Comparison of ENCODE assay signal across 8 mouse cellular contexts in the genomic region with DNA sequence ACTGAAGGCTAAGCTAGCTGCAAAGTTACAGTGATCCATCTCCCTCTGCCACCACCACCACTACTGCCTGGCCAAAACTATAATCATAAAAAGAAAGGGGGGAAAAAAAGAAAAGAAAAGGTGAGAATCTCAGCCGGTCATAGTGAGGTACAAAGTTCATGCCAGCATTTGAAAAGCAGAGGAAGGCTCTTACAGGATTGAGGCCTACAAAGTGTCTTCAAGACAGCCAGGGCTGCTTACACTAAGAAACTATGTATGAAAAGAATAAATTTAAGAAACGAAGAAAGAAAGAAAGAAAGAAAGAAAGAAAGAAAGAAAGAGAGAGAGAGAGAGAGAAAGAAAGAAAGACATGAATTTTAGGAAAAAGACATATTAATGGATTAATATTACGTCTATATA.
A peak's percentile ranks its signal among the peaks of the same experiment; 100 is the strongest.
DNase-seq lines count a peak whose midpoint lies in the region; ATAC-seq lines count a peak whose summit lies in the region.
"Not testable (repeated sequence)": the region's sequence is repeated elsewhere in the genome, so short reads cannot be mapped to it uniquely, and the experiment has no call there.

No protein-coding gene starts in this region.

- peak; percentile 60 for DNase-seq in ES-E14 (ENCODE audit: low read depth, low spot score)
- DNase-seq in gastrocnemius, adult 8-10 months (ENCODE audit: low spot score in 2 of 2), result peak; percentile 37 to 50
- peak; percentile 21 to 29 for DNase-seq in layer of hippocampus, adult 8-10 months (ENCODE audit: low spot score in 2 of 2)
- DNase-seq in lung, postnatal 14 days, result peak; percentile 41
- DNase-seq in right cerebral cortex, postnatal 4 days, result peak; percentile 7
- peak; percentile 17 to 41 for DNase-seq in urinary bladder, postnatal 36 days (ENCODE audit: low spot score in 2 of 2)

- H3K4me2 ChIP-seq in hindbrain, embryonic 12.5 days (replicated peaks), result not testable (repeated sequence)

- 89% methylated on average over 2 of the region's 3 CpGs for WGBS in hindbrain, embryonic 12.5 days

- not testable (repeated sequence) for H3K27me3 ChIP-seq in hindbrain, embryonic 12.5 days

- not testable (repeated sequence) for H3K36me3 ChIP-seq in ES-E14 (ENCODE audit: control insufficient read depth, insufficient read depth, low read length, poor library complexity, severe bottlenecking); hindbrain, embryonic 12.5 days

- H3K27ac ChIP-seq in ES-E14 (ENCODE audit: insufficient read depth, low read depth, low read length, poor library complexity, severe bottlenecking); hindbrain, embryonic 12.5 days: not testable (repeated sequence)

- not testable (repeated sequence) for H3K9me3 ChIP-seq in ES-E14 (ENCODE audit: control insufficient read depth, insufficient read depth, low read depth, low read length); hindbrain, embryonic 12.5 days (replicated peaks)

- in situ Hi-C loops in ES-E14 (cut with MboI; ENCODE audit: low sequenced_read_pairs in 2 of 2, unreplicated experiment in 2 of 2), result not testable (repeated sequence)

- ATAC-seq in cerebellum, adult (ENCODE audit: insufficient number of reproducible peaks, low FRiP score, low TSS enrichment), result peak; percentile 58; the same call in 1 of the 2 replicates
- ATAC-seq in hindbrain, embryonic 12.5 days (ENCODE audit: low FRiP score), result peak; percentile 61; the same call in 1 of the 2 replicates

- not testable (repeated sequence) for H3K4me1 ChIP-seq in ES-E14 (ENCODE audit: control insufficient read depth in 2 of 2, insufficient read depth in 2 of 2, low read length in 2 of 2, poor library complexity in 1 of 2); hindbrain, embryonic 12.5 days

- not testable (repeated sequence) for H3K9ac ChIP-seq in ES-E14 (ENCODE audit: insufficient read depth, low read depth, low read length, poor library complexity, severe bottlenecking); hindbrain, embryonic 12.5 days

- H3K4me3 ChIP-seq in ES-E14 (ENCODE audit: insufficient read depth in 1 of 2, low read depth in 1 of 2, low read length in 2 of 2, poor library complexity in 1 of 2, severe bottlenecking in 1 of 2); hindbrain, embryonic 12.5 days: not testable (repeated sequence)

Comparison
In these comparisons a context has a peak if more than half of its experiments do, and no peak if none do; other contexts are left out.
1. DNase-seq: peak in every context shown above with its lines; median percentile 60 in ES-E14; 44 in gastrocnemius, adult 8-10 months; 41 in lung, postnatal 14 days; 29 in urinary bladder, postnatal 36 days; 25 in layer of hippocampus, adult 8-10 months; 7 in right cerebral cortex, postnatal 4 days.